Mouse (Mus musculus): ENCODE results near the gene Ttc7b. TPM values are rescaled to one million over a fixed set of nuclear protein-coding genes. Genes with fewer than 3 reads are reported as not detected.

Ttc7b gene
- 100 to 1,000 TPM in 17 of 26 experiments, 10 to 100 TPM in 9; 75.1 to 195 (median 117) TPM for total RNA-seq (2018; cell fraction: chromatin; rRNA removed)
- 10 to 100 TPM; 21.3 to 44.4 (median 32.3) TPM for total RNA-seq (2018; cell fraction: cytosol; rRNA removed)
- total RNA-seq (2018; cell fraction: nucleus; rRNA removed) = 100 to 1,000 TPM in 5 of 26 experiments, 10 to 100 TPM in 21; 40.5 to 130 (median 63.7) TPM
- 21.7 to 32.3 TPM (median 29.4 TPM) in 3 replicates for polyA plus RNA-seq (2018)

DNA sequence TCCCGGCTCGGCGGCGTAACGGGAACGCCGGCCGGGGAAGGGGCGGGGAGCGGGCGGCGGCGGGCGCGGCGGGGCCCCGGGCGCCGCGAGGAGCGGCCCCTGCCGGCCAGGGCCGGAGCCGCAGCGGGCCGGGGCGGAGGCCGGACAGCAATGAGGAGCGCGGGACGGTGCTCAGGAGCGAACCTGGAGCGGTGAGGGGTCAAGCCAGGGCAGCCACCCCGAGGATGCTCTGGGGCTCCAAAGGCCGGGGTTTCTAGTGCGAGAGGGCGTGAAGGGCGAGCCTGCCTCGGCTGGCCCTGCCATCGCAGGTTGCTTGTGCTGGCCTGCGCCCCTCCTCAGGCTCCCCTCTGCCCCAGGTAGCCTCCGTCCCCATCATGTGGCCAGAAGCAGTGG, at the start of gene Ttc7b:
Gene Ttc7b (minus strand): TSS at position 33 of the 393 bp plus-strand sequence.
- H3K4me3 ChIP-seq (ENCODE audit: inconsistent target) = peak within 1 kb of the TSS; percentile 67
- H3K27ac ChIP-seq = peak within 1 kb of the TSS; percentile 59
- 4% methylated on average over 36 of the region's 42 CpGs for WGBS (ENCODE audit: missing documents)
- peaks cover 44% of the 10 kb centered on the region for H3K79me2 ChIP-seq (ENCODE audit: inconsistent target)
- H3K36me3 ChIP-seq (ENCODE audit: inconsistent target) = no peaks in the 10 kb centered on the region

- Histone ChIP-seq H3K4me3 (ENCODE audit: inconsistent target) (no peak overlapping the region), H3K79me2 (ENCODE audit: inconsistent target) (no peaks in the 10 kb centered on the region), H3K36me3 (ENCODE audit: inconsistent target) (no peaks in the 10 kb centered on the region), H3K27ac (no peak overlapping the region)
- 96% methylated on average over 7 of the region's 7 CpGs for WGBS (ENCODE audit: missing documents)
Measured at GRCm38 (mm10) chr12:100568831-100569230, 48.2 kb upstream of the Ttc7b start.

DNA sequence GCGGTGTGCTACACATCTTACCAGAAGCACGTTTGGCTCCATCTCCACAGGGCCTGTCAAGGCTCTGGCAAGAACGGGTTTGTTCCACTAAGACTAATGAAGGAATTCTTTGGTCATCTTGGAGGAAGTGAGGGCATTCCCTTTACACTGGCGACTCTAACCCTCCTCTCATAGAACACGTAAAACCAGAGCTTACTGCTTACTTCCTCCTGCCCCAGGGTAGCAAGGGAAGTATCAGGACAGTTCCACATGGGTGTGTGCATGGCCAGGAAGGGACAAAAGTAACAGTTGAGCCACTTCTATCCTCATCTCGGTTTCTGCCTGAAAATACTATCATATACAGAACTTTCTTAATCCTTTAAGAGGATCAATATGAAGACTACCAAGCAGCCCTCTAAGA, 47.5 kb upstream of the Ttc7b start:
- no peaks in the 10 kb centered on the region for H3K36me3 ChIP-seq (ENCODE audit: inconsistent target)
- no peak overlapping the region for H3K4me3 ChIP-seq (ENCODE audit: inconsistent target)
- WGBS (ENCODE audit: missing documents) = 68% methylated on average over 6 of the region's 6 CpGs
- H3K27ac ChIP-seq = no peak overlapping the region
- H3K79me2 ChIP-seq (ENCODE audit: inconsistent target) = no peaks in the 10 kb centered on the region

- Histone ChIP-seq H3K4me3 (ENCODE audit: inconsistent target) (no peak overlapping the region), H3K27ac (no peak overlapping the region), H3K79me2 (ENCODE audit: inconsistent target) (no peaks in the 10 kb centered on the region), H3K36me3 (ENCODE audit: inconsistent target) (no peaks in the 10 kb centered on the region)
- 90% methylated on average over 3 of the region's 3 CpGs for WGBS (ENCODE audit: missing documents)
Measured at GRCm38 (mm10) chr12:100567627-100568026, 47.0 kb upstream of the Ttc7b start.

- 95% methylated on average over 6 of the region's 6 CpGs for WGBS (ENCODE audit: missing documents)
- no peaks in the 10 kb centered on the region for H3K79me2 ChIP-seq (ENCODE audit: inconsistent target)
- H3K36me3 ChIP-seq (ENCODE audit: inconsistent target) = no peaks in the 10 kb centered on the region; the same call in 1 of the 2 replicates
Measured at GRCm38 (mm10) chr12:100553675-100554074, 33.0 kb upstream of the Ttc7b start.

GRCm38 (mm10) chr12:100551972-100552371, 31.3 kb upstream of the Ttc7b start:
- H3K36me3 ChIP-seq (ENCODE audit: inconsistent target) = no peaks in the 10 kb centered on the region; the same call in 1 of the 2 replicates
- 100% methylated on average over 1 of the region's 1 CpGs for WGBS (ENCODE audit: missing documents)

More at GRCm38 (mm10) chr12:100553675-100554074, 33.0 kb upstream of the Ttc7b start:
- Histone ChIP-seq H3K4me3 (ENCODE audit: inconsistent target) (no peak overlapping the region), H3K27ac (no peak overlapping the region)

DNA sequence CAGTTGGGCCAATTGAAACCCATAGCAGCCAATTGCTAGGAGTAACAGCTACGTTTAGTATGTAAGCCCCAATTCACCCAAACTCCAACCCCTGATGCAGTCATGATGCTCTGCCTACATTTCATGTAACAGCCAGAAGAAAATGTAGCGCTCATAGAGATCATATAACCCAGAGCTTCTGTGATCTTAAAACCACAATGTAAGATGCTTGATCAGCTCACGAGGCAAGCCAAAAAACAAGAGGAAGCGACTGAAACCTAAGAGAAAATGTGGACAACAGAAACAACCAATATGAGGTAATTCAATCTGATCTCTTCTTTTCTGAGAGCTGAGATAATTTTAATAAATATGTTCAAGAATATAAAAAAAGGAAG, 23.6 kb upstream of the Ttc7b start:
- Histone ChIP-seq H3K27ac (no peak overlapping the region), H3K36me3 (ENCODE audit: inconsistent target) (no peaks in the 10 kb centered on the region), H3K79me2 (ENCODE audit: inconsistent target) (no peaks in the 10 kb centered on the region), H3K4me3 (ENCODE audit: inconsistent target) (no peak overlapping the region)
- WGBS (ENCODE audit: missing documents) = 85% methylated on average over 4 of the region's 4 CpGs

More at GRCm38 (mm10) chr12:100551972-100552371, 31.3 kb upstream of the Ttc7b start:
- no peak overlapping the region for H3K4me3 ChIP-seq (ENCODE audit: inconsistent target)
- no peak overlapping the region for H3K27ac ChIP-seq
- H3K79me2 ChIP-seq (ENCODE audit: inconsistent target) = no peaks in the 10 kb centered on the region

- no peaks in the 10 kb centered on the region for H3K79me2 ChIP-seq (ENCODE audit: inconsistent target)
- H3K36me3 ChIP-seq (ENCODE audit: inconsistent target) = no peaks in the 10 kb centered on the region
- no peak overlapping the region for H3K27ac ChIP-seq
- no peak overlapping the region for H3K4me3 ChIP-seq (ENCODE audit: inconsistent target)
- WGBS (ENCODE audit: missing documents) = 97% methylated on average over 6 of the region's 6 CpGs
Measured at GRCm38 (mm10) chr12:100543437-100544193, 23.0 kb upstream of the Ttc7b start.

DNA sequence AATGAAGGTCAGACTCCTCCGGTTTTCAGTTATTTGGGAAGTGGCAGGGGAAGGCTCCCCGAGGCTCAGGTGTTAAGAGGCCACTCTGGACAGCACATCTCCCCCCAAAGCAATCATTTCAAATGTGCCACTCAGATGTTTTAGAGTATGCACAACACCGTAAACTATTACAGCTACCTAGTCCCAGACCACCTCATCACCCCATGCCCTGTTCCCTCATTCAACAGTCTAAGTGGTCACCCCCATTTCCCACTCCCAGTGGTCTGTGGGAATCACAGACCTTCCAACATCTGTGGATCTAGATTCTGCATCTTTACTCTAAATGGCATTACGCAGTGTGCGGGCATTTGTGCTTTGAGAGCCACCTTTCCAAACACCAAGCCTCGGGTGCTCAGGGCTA, 21.9 kb upstream of the Ttc7b start:
- Histone ChIP-seq H3K79me2 (ENCODE audit: inconsistent target) (no peaks in the 10 kb centered on the region), H3K4me3 (ENCODE audit: inconsistent target) (no peak overlapping the region), H3K36me3 (ENCODE audit: inconsistent target) (no peaks in the 10 kb centered on the region), H3K27ac (no peak overlapping the region)
- 91% methylated on average over 6 of the region's 6 CpGs for WGBS (ENCODE audit: missing documents)

GRCm38 (mm10) chr12:100542076-100542475, 21.4 kb upstream of the Ttc7b start:
- WGBS (ENCODE audit: missing documents) = 38% methylated on average over 3 of the region's 3 CpGs
- Histone ChIP-seq H3K79me2 (ENCODE audit: inconsistent target) (no peaks in the 10 kb centered on the region), H3K36me3 (ENCODE audit: inconsistent target) (no peaks in the 10 kb centered on the region), H3K4me3 (ENCODE audit: inconsistent target) (no peak overlapping the region), H3K27ac (no peak overlapping the region)

DNA sequence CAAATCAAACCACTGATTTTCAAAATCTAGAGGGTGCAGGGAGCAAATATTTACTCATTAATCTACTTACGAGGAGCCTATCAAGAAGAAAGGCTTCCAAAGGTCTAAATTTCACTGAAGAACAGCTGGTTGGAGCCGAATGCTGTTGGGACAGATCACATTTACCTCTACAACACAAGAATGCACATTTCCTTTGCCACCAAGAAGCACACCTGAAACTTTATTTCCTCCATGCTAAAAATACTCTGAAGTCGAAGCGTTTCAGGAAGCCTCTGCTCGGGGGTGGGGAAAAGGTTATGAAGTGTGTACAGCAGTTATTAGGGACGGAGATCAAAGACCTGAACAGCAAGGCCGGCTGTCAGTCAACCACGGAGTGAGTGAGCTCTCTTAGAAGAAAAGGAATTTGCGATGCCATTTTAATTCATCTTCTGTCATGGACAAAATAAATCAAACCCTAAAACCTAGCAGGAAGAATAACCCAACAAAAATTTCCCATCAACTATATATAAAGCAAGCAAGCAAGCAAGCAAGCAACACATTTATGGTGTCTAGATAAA, 18.6 kb upstream of the Ttc7b start:
- 22% methylated on average over 9 of the region's 9 CpGs for WGBS (ENCODE audit: missing documents)

DNA sequence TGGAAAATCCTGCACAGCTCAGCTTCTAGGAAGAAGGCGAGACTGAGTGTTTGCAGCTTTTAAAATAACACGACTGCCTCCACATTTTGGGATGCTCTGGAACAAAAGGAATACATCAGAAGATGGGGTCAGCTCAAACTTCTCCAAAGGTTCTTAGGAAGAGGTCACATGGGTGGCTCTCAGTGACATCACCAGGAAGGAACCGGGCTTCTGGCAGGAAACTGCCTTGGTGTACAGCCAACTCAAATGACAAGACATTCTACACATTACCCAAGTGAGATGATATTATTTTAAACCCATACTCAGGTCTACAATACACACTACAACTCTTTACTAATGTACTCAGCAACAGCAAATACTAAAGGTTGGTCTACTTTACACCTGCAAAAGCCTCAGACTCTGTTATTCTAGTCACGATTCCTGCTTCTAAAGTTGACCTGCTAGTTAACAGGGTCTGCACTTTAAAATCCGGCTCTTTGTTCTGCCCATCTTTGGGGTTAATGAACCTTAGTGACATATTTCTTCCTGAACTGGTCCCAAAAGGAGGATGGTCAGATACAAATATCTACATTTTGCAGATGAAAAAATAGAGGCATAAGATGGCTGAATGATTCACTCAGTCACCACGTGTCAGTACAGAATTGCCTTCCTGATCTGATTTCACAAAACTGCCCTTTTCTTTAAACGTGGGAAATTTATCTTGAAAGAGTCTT, 18.0 kb upstream of the Ttc7b start:
- Histone ChIP-seq H3K27ac (peak overlapping the region; percentile 59), H3K4me3 (ENCODE audit: inconsistent target) (no peak overlapping the region), H3K79me2 (ENCODE audit: inconsistent target) (no peaks in the 10 kb centered on the region), H3K36me3 (ENCODE audit: inconsistent target) (no peaks in the 10 kb centered on the region)
- WGBS (ENCODE audit: missing documents) = 39% methylated on average over 7 of the region's 7 CpGs

More for the DNA sequence above, 18.6 kb upstream of the Ttc7b start:
- no peaks in the 10 kb centered on the region for H3K79me2 ChIP-seq (ENCODE audit: inconsistent target)
- no peak overlapping the region for H3K4me3 ChIP-seq (ENCODE audit: inconsistent target)
- no peaks in the 10 kb centered on the region for H3K36me3 ChIP-seq (ENCODE audit: inconsistent target)
- peak overlapping the region; percentile 59 for H3K27ac ChIP-seq

DNA sequence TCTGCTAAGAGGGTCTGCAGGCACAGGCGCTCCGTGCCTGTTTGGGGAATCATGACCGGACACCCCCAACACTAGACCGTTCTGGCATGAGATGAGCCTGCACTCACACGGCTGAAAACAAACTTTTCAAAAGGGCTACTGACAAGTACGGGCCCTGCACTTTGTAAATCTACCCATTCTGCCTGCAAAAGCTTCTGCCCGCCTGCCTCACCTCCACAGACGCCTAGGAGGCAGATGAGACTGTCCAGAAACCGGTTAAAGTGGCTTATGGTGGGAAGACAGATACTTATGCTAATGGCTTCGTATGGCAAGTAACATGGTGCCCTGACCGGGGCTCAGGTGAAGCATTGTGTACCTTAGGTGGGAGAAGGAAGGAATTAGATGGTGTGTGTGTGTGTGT, 16.5 kb upstream of the Ttc7b start:
- no peaks in the 10 kb centered on the region for H3K79me2 ChIP-seq (ENCODE audit: inconsistent target)
- H3K4me3 ChIP-seq (ENCODE audit: inconsistent target) = no peak overlapping the region
- 95% methylated on average over 11 of the region's 11 CpGs for WGBS (ENCODE audit: missing documents)
- H3K27ac ChIP-seq = no peak overlapping the region
- H3K36me3 ChIP-seq (ENCODE audit: inconsistent target) = no peaks in the 10 kb centered on the region

GRCm38 (mm10) chr12:100535028-100535427, 14.4 kb upstream of the Ttc7b start:
- 95% methylated on average over 12 of the region's 12 CpGs for WGBS (ENCODE audit: missing documents)
- no peak overlapping the region for H3K27ac ChIP-seq
- H3K4me3 ChIP-seq (ENCODE audit: inconsistent target) = no peak overlapping the region
- H3K79me2 ChIP-seq (ENCODE audit: inconsistent target) = no peaks in the 10 kb centered on the region
- no peaks in the 10 kb centered on the region for H3K36me3 ChIP-seq (ENCODE audit: inconsistent target)
